Mouse (Mus musculus) mesoderm, embryonic 11.5 days (tissue): ENCODE results near the gene Nup85.

Experiments used
- DNase-seq: peaks from one replicate; pipeline ENCODE4 v3.0.0-alpha.2; 2012; ENCODE audit warnings: low read depth, low spot score

Gene Nup85

DNA sequence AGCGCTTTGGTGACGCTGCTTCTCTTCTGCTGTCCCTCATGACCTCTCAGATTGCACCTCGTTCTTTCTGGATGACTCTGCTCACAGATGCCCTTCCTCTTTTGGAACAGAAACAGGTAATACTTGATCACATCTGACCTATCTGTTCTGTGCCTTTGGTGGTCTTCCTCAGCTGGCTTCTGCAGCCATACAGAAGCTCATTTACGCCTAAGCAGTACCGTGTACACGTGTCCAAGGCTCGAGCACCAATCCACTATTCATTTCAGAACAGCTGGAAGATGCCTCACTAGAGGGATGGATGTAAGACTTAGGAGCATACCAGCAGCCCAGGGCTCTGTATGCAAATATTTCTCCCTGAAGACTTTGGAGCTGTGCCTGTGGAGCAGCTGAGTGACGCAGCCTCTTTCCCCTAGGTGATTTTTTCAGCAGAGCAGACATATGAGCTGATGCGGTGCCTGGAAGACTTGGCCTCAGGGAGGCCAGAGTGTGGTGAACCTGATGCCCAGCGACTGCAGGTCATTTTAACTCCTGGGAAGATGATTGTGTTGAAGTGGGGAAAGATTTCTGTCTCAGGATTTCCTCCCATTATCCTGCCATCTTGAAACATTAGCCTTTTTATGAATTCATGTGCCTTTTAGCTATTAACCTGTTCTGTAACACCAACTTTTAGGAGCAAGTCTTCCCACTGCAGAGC lies 18.8 kb downstream of the Nup85 start:
- no peak for DNase-seq

DNA sequence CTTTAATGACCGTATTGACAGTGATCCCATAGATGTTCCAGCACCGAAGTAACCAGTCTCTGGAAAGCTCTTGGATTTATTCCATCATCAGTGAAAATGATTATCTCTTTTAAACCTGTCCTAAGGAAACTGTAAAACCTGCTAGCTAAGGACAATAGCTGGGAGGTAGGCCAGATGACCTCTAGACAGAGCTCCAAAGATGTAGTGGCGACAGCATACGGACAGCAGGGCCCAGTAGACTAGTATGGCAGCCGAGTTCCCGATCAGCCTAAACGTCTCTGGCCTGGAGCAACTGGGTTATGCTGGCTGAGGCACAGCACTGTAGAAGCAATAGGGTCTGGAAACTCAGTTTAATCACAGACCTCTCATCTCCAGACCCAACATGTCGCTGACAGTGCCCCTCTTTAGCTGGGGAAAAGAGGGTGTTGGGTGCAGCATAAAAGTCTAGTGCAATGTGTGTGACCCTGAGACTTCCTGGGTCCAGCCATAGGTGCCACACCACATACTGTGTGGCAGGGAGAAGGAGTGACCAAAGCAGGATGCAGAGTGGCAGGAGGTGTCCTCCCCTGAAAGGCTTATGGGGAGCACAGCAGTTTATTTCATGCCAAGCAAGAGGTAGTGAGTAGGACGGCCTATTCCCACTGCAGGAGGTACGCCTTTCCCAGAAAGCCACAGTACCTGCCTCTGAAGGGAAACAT lies 20.3 kb downstream of the Nup85 start:
- no peak for DNase-seq

DNA sequence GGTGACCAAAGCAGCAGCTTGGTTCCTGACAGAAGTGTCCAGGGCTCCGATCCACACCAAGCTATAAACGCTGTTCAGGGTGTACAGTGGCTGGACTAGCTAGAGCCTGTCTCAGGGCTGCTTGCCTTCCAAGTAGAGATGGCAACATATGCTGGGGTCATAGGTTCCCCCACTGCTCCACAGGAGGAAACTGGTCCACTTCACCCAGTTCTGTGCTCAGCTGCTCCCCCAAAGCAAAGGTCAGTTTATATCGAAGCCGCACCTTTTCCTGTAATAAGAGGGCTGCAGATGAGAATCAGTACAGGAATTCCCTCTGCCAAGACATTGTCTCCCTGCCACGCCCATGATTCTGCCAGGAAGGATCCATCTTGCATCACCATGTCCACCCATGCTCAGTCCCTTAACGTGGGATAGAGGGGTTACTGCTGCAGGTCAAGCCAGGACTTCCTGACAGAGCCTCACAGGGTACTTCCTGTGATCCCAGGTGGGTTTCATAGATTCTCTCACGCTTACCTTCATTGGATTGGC lies 21.4 kb downstream of the Nup85 start:
- DNase-seq, result no peak

DNA sequence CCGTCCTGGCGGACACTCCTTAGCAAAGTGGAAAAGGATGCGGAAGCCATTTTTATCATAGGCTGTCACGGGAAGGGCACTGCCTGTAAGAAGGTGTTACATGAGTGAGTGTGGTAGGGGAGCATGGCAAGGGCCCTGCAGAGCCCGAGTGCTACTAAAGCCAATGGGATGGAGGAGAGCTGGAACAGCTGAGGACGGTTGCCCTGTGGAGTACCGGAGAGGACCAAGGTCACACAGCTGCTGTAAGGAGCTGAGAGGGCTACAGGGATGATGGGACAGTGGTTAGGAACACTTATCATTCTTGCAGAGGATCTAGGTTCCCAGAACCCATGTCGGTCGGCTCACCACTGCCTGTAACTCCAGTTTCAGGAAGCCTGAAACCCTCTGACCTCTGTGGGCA lies 22.2 kb downstream of the Nup85 start:
- DNase-seq, result no peak

DNA sequence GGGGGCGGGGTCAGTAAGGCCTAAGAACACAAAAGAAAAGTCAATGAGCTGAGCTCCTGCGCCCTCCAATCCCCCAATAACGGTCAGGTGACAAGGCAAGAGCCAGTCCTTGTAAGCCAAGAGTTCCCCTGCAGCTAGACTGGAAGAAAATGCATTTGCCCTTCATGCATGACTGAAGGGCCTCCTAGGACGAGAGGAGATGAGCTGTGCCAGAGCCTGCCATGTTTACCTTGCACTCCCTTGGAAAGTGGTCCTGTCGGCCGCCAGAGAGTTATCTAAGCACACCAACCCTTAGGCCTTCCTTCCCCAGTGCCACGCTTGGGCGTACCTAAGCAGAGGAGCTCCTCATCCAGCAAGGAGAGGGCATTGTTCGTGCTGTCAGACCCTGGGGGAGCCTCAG lies 23.8 kb downstream of the Nup85 start:
- no peak for DNase-seq

DNA sequence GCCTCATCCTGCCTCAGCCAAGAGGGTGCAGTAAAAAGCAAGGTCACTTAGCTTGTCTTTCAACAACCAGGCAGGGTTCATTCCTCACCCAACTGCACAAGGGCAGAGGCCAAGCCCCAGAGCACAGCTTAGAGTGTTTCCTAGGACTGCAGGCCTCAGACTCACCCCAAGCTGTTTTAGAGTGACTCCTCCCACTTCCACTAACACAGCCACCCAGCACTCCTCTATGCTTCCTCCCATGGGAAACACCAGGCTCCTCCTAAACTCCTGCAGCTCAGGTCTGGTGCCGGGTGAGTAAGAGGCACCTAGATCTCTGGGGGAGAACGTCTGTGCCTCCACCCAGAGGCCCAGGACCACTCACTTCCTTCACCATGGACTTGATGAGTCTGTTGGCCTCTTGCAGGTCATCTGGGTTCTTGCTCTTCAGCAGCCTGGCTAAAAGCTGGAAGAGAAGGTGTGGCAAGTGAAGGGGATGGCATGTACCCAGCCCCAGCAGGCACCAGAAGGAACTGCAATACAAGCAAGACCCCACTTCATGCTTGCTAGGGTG lies 26.4 kb downstream of the Nup85 start:
- no peak for DNase-seq

DNA sequence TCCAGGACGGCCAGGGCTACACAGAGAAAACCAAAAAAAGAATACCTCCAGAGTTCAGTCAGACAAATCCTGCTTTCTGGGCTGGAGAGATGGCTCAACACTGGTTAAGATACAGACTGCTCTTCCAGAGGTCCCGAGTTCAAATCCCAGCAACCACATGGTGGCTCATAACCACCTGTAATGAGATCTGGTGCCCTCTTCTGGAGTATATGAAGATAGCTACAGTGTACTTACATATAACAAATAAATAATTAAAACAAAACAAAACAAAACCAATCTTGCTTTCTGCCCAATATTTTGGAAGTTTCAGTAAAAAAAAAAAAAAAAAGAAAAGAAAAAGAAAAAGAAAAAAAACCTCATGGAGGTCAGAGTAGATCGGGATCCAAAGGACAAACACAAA lies 31.0 kb downstream of the Nup85 start:
- no peak for DNase-seq

DNA sequence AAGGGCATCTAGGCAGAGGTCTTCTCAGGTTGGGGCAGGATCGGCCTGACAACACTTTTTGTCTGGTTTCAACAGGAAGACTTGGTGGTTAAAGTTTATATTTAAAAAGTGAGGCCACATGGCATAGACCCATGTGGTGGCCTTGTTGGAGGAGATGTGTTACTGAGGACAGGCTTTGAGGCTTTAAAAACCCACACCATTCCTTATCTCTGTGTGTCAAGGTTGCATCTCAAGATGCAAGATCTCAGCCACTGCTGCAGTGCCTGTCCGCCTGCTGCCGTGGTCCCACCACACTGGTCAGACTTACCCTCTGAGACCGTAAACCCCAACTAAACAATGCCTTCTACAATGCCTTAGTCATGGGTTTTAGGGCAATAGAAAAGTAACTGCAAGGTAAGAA lies 34.1 kb downstream of the Nup85 start:
- DNase-seq, result no peak

DNA sequence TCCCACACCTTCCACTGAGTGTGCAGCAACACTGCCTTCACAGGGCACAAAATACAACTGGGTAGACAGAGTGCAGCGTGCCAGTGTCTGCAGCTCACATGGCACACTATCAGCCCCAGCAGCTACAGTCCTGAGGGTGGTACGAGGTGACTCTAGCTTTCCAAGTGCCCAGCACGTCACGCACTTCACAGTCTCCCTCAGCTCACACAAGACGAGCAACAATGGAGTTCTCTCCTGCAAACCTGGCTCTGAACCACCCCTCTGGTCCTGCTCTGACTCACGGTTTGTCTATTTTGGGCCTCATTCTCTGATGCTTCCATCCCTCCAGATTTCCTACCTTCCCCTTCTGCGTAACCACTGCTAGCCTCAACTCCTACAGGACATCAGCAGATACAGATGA lies 35.5 kb downstream of the Nup85 start:
- no peak for DNase-seq

DNA sequence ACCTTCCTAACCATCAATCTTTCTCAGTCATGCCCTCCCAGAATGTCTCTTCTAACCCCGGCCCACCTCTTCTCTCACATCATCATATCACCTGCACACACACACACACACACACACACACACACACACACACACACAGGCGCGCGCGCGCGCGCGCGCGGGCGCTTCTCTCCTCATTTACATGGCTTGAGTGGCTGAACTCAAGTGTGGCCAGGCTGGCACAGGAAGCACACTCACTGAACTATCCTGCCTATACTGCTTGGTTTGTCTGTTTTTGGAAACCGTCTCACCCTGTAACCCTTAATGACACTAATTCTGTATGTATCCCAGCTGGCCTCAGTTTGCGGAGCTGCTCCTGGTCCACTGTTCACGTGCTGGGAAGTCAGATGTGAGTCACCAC lies 36.5 kb downstream of the Nup85 start:
- no peak for DNase-seq

DNA sequence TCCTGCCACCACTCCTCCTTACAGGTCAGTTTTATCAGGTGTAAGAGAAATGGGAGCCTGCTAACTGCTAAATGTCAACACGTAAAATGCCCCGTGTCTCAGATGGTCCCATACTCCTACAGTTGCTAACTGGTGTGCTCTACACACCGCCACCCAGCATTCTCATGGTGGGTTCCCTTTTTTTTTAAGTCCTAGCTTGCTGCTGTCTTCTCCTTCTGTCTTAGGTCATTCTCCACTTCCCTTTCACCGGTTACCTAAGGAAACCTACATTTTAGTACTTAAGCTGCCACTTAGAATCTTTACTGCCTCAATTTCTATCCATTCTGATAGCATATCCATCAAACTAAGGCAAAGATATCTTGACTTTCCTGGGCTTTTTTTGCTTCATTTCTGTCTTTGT lies 36.9 kb downstream of the Nup85 start:
- DNase-seq, result no peak

DNA sequence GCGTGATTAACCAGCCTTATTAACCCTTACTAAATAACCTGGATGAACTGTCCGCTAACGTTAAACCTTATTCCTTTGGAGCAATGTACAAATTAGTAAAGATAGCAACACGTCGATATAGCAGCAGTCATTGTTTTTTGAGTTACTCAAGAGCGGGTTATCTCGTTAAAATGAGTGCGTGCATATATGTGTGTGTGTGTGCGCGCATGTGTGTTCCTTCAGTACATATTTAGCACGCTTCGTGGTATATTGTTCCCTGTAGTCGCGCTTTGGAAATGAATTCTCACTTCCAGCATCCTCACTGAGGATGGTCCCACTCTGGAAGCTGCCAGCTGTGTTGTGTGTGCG lies 38.9 kb downstream of the Nup85 start:
- DNase-seq, result no peak

DNA sequence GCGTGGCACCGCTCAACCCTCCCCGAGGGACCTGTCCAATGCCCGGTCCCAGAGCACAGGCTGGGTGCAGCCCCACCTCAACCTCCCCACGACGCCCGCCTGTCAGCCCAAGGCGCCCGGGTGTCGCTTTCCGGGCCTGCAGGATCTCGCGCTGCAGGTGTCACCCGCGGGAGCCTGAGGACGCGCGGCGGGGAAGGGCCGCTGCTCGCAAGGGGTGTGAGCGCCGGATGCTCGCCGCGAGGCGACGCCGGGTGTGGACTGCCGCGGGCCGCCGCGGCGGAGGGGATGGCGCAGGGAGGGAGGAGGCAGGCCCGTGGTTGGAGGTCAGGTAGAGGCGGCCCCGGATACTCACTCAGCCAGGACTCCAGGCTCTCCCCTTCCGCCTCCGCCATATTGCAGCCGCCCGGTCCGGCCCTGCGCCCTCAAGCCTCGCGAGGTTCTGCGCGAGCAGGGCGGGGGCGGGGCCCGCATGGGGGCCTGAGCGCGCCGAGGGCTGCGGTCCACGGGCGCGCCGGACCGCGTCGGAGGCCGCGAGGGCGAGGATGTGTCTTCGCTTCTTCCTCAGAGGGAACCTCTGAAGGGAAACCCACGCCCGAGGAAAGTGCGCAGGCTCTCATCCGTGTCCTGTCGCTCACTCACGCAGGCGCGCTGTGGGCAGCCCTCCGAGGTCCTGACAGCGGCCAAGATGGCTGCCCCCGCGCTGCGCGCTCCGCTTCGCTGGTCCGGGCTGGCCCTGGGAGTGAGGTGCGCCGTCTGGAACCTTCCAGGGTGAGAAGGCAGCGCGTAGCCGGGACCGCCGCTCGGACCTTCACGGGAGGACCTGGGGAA lies 39.5 kb downstream of the Nup85 start, which contains the start of the genes Mrps7 and Gga3:
Mrps7 (plus strand) TSS at position 450 of the 828 bp plus-strand sequence.
Gga3 (minus strand) TSS at position 576 of the 828 bp plus-strand sequence.
- peak; percentile 90 for DNase-seq

DNA sequence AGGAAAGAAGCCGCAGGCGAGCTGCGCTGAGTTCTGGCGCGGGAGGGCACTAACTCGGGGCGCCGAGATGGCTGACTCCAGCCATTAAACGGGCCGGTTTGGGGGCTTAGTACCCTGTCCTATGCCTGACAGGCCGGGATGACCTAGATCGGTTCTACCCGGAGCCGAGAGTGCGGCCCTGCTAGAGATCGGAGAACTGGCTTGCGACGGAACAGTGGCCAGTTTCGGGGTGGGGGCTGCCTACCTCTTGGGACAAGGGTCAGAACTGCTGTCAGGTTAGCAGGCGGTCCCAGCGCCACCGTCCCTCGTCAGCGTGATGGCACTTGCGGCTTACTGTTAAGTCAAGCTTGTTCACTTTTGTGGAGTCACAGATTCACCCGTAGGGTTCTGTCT lies 40.1 kb downstream of the Nup85 start:
- no peak for DNase-seq

DNA sequence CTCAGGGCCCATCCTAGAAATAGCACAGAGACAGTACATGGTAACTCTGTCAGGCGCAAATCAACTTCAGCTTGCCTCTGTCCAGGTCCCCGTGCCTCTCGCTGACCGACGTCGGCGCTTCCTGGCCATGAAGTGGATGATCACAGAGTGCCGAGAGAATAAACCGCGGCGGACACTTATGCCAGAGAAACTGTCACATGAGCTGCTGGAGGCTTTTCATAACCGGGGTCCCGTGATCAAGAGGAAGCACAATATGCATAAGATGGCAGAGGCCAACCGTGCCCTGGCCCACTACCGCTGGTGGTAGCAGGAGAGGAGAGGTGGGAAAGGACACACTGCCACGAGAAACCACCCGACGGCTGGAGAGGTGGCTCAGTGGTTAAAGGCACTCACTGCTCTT lies 42.5 kb downstream of the Nup85 start:
- no peak for DNase-seq

DNA sequence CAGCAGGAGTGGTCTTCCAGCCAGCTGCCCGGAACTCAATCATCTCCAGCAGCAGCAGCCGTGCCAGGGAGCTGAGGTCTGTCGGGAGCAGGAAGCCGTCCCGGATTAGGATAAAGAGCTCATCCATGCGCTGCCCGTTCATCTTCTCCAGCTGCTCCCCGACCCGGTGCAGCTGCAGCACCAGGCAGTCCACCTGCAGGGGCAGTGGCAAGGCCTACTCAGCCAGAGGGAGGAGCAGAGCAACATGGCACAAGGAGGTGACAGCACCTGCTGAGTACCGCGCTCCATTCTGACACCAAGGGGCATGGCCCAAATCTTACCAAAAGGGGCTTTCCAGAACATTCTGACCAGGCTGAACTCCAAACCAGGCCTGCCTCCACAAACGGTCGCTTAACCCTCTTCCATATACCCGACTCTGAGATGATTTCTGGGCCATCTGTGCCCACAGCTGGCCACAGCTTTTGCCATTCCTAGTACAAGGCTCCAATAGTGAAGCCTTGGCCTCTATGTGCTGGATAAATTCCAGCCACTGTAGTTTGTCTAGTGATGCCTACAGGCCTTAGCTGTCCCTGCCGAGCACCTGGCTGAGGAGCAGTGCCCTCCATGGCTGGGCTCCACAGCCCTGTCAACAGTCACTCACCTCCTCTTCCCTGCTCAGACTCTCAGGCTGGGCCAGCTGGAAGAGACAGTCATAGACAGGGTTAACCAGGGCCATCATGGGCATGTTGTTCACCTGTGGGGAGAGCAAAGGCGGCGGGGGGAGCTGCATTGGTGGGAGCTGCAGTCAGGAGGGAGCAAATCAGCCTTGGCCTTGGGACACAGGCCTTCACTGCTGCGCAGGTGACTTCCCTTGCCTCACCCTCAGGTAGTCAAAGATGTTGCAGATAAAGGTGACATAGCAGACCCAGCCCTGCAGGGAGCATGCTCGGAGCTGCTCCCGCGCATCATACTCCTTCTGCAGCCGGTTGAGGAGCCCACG lies 44.5 kb downstream of the Nup85 start:
- DNase-seq, result no peak

DNA sequence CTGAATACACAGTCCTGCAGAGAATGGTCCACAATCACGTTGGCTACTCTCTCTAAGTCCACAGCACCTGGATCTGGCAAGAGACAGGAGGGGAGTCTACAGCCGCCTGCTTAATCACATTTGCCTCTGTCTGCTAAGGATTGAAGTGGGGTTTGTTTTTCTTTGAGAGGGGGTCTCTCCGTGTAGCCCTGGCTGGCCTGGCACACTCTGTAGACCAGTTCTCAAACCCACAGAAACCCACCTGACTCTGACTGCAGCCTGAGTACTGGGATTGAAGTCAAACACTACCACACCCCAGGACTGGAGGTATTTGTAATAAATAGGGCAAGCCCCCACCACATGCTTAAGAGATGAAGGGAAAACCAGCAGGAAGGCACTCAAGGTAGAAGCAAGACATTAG lies 45.3 kb downstream of the Nup85 start:
- no peak for DNase-seq

DNA sequence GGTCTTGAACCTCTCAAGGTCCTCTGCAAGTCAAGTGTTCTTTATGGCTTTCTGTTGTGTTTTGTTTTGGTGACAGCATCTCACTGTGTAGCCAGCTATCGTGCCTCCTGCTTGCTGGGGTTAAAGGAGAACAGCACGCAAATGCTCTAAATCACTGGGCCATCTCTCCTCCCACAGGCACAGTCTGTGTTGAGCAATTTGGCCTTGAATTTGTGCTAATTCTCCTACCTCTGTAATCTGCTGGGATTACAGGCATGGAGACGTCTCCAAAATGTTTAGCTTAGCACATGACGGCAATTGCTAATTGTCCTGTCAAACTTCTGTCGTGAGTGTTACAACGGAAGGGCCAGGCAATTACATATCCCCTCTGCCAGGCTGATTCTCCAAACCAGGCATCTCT lies 46.9 kb downstream of the Nup85 start:
- no peak for DNase-seq

DNA sequence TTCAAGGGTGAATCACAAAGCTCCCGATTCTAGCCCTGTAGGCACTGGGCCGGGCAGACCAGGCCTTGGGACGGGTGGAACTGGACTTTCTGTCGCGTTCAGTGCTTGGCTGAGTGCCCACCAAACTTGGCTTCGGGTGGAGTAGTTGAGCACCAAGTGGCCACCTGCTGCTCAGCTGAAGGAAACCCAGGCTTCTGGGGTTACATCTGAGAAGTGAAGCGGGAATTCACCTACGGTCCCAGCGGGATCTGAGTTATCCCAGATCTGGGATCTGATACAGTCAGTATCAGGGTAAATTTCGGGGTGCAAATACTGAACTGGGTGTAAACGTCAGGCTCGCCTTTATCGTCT lies 47.8 kb downstream of the Nup85 start:
- DNase-seq, result peak; percentile 31

DNA sequence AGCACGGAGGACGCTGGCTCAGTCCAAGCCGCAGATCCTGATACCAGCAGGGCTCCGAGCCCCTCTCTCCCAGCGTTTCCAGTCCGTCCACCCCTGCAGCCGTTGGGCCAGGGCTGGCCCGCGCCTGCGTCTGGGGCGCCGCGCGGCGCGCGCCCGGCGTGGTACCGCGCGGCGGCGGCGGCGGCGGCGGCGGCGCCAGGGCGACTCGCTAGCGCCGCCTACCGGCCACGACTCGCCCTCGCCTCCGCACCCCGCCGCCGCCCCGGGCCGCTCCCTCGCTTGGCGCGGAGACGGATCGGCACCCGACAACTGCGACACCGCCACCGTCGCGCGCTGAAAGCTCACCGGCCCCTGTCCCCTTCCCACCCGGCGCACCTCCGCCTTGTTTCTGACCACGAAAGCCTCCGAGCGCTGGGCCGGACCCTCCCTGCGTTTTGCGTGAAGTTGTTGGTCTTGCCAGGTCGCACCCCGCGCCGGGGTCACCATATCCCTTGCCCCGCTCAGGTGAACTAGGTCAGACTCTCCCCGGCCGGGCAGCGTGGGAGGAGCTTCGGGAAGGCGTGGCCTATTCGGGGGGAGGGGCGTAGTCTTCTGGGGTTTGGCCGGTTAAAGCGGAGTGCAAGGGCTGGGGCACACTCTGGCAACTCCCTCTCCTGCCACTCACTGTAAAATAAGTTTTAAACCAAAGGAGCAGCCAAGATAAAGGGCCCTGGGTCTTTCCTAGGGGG lies 48.3 kb downstream of the Nup85 start, which contains the start of gene Mif4gd:
Mif4gd (minus strand) TSS at position 560 of the 728 bp plus-strand sequence.
- peak; percentile 86 for DNase-seq
